Mouse (Mus musculus) myocyte (in vitro differentiated cells): ENCODE data around the gene Rnf216. TPM values are rescaled to one million over a fixed set of nuclear protein-coding genes. Genes with fewer than 3 reads are reported as not detected.

Experiments
- H3K27me3 ChIP-seq: one replicate; pipeline ENCODE4 v1.6.1; 2011; ENCODE audit not compliant: control insufficient read depth, insufficient read depth, insufficient read length
- H3K36me3 ChIP-seq: one replicate; pipeline ENCODE4 v1.6.1; 2011; ENCODE audit not compliant: control insufficient read depth, insufficient read depth
- H3K4me2 ChIP-seq: one replicate; pipeline ENCODE4 v1.6.1; 2011; ENCODE audit warnings: low read depth, control low read depth
- H3K4me3 ChIP-seq: one replicate; pipeline ENCODE4 v1.5.1; 2011; ENCODE audit warnings: mild to moderate bottlenecking, control low read depth, moderate library complexity
- H3K79me2 ChIP-seq: one replicate; pipeline ENCODE4 v1.6.1; 2011; ENCODE audit not compliant: control insufficient read depth, insufficient read depth
- H3ac ChIP-seq: one replicate; pipeline ENCODE4 v1.6.1; 2011; ENCODE audit not compliant: control insufficient read depth, insufficient read length
- CEBPB ChIP-seq: IDR thresholded peaks from 2 replicates; pipeline ENCODE4 v1.6.1; 2011; ENCODE audit warnings: mild to moderate bottlenecking, moderate library complexity; ENCODE audit not compliant: poor library complexity, insufficient read depth, severe bottlenecking
- E2F4 ChIP-seq: IDR thresholded peaks from one replicate; pipeline ENCODE4 v1.6.1; 2011; ENCODE audit warnings: mild to moderate bottlenecking, control low read depth, moderate library complexity; ENCODE audit not compliant: insufficient read depth
- MAX ChIP-seq: IDR thresholded peaks from one replicate; pipeline ENCODE4 v1.6.1; 2011; ENCODE audit warnings: low read depth, mild to moderate bottlenecking, control low read depth
- MYOD1 ChIP-seq, 3 experiments: IDR thresholded peaks; one replicate each; pipeline ENCODE4 v1.6.1; 2011; ENCODE audit warnings: control low read depth in 2 of 3, low read depth in 2 of 3, mild to moderate bottlenecking in 2 of 3, moderate library complexity in 1 of 3; ENCODE audit not compliant: insufficient read length in 2 of 3, control insufficient read depth in 1 of 3
- MYOG ChIP-seq, 3 experiments: IDR thresholded peaks; one replicate each; pipeline ENCODE4 v1.6.1; 2011; ENCODE audit warnings: control low read depth in 2 of 3, low read depth in 2 of 3, mild to moderate bottlenecking in 2 of 3; ENCODE audit not compliant: insufficient read length in 2 of 3, control insufficient read depth in 1 of 3, insufficient read depth in 1 of 3
- POLR2A ChIP-seq: IDR thresholded peaks from one replicate; pipeline ENCODE4 v1.6.1; 2011; ENCODE audit warnings: low read depth, mild to moderate bottlenecking, control low read depth, moderate library complexity; ENCODE audit not compliant: insufficient read length
- POLR2AphosphoS2 ChIP-seq: IDR thresholded peaks from one replicate; pipeline ENCODE4 v1.6.1; 2011; ENCODE audit warnings: low read depth, control low read depth; ENCODE audit not compliant: insufficient read length
- REST ChIP-seq: IDR thresholded peaks from one replicate; pipeline ENCODE4 v1.6.1; 2011; ENCODE audit warnings: mild to moderate bottlenecking, control low read depth, moderate library complexity; ENCODE audit not compliant: insufficient read depth, insufficient read length
- SRF ChIP-seq: IDR thresholded peaks from one replicate; pipeline ENCODE4 v1.6.1; 2011; ENCODE audit warnings: low read depth; ENCODE audit not compliant: control insufficient read depth, insufficient read length
- TCF12 ChIP-seq: IDR thresholded peaks from one replicate; pipeline ENCODE4 v1.6.1; 2011; ENCODE audit warnings: mild to moderate bottlenecking, control low read depth; ENCODE audit not compliant: poor library complexity, insufficient read depth, severe bottlenecking
- TCF3 ChIP-seq: IDR thresholded peaks from one replicate; pipeline ENCODE4 v1.6.1; 2011; ENCODE audit warnings: low read depth, control low read depth; ENCODE audit not compliant: insufficient read length
- USF1 ChIP-seq: IDR thresholded peaks from one replicate; pipeline ENCODE4 v1.6.1; 2011; ENCODE audit warnings: low read depth, mild to moderate bottlenecking, control low read depth, moderate library complexity
- polyA plus RNA-seq: library from polyadenylated mRNA; unstranded; fragments of >200 nt; fragmentation: generic; extraction: Trizol; gene quantifications from one replicate; pipeline ENCODE4 v1.2.1, GENCODE M21; 2012; ENCODE audit warnings: missing spikeins

Gene Rnf216
- polyA plus RNA-seq, 1 experiment = 15.9 TPM

GRCm38 (mm10) chr5:143103231-143103630 lies 9.6 kb downstream of the Rnf216 start:
- Histone ChIP-seq H3K36me3 (no peaks in the 10 kb centered on the region), H3K79me2 (peaks cover 84% of the 10 kb centered on the region), H3K27me3 (no peaks in the 10 kb centered on the region), H3K4me3 (no peak overlapping the region), H3ac (no peak overlapping the region), H3K4me2 (no peak overlapping the region)
- TF ChIP-seq CEBPB (no peak), TCF12 (no peak), TCF3 (no peak), E2F4 (no peak), MYOD1 (IDR thresholded peaks at IDR 0.05; ENCODE audit: control insufficient read depth in 1 of 3, insufficient read length in 2 of 3, low read depth in 2 of 3) (no peak), USF1 (no peak)

GRCm38 (mm10) chr5:143101626-143102025 lies 11.2 kb downstream of the Rnf216 start:
- H3K4me2 ChIP-seq = no peak overlapping the region
- TF ChIP-seq POLR2A (no peak), MYOG (IDR thresholded peaks at IDR 0.05; ENCODE audit: control insufficient read depth in 1 of 3, insufficient read depth in 1 of 3, insufficient read length in 2 of 3, low read depth in 2 of 3) (no peak), TCF12 (no peak), CEBPB (no peak), USF1 (no peak), MAX (no peak), TCF3 (no peak), REST (no peak), SRF (no peak), POLR2AphosphoS2 (no peak), E2F4 (no peak)
- no peaks in the 10 kb centered on the region for H3K36me3 ChIP-seq
- H3K79me2 ChIP-seq = peaks cover 69% of the 10 kb centered on the region
- no peak overlapping the region for H3K4me3 ChIP-seq
- no peaks in the 10 kb centered on the region for H3K27me3 ChIP-seq
- no peak overlapping the region for H3ac ChIP-seq

- TF ChIP-seq REST (no peak), CEBPB (no peak), E2F4 (no peak), POLR2A (no peak), MYOD1 (IDR thresholded peaks at IDR 0.05; ENCODE audit: control insufficient read depth in 1 of 3, insufficient read length in 2 of 3, low read depth in 2 of 3) (no peak), MYOG (IDR thresholded peaks at IDR 0.05; ENCODE audit: control insufficient read depth in 1 of 3, insufficient read depth in 1 of 3, insufficient read length in 2 of 3, low read depth in 2 of 3) (no peak), TCF3 (no peak), SRF (no peak), TCF12 (no peak), USF1 (no peak), POLR2AphosphoS2 (no peak), MAX (no peak)
- no peak overlapping the region for H3K4me3 ChIP-seq
- H3K36me3 ChIP-seq = peaks cover 35% of the 10 kb centered on the region
- no peaks in the 10 kb centered on the region for H3K27me3 ChIP-seq
- H3K79me2 ChIP-seq = peaks cover 11% of the 10 kb centered on the region
- no peak overlapping the region for H3K4me2 ChIP-seq
- H3ac ChIP-seq = no peak overlapping the region
These were observed 17.5 kb downstream of the Rnf216 start for GRCm38 (mm10) chr5:143095256-143095655.

GRCm38 (mm10) chr5:143092891-143093290 lies 19.9 kb downstream of the Rnf216 start:
- no peak overlapping the region for H3ac ChIP-seq
- H3K36me3 ChIP-seq = peaks cover 49% of the 10 kb centered on the region
- no peak overlapping the region for H3K4me2 ChIP-seq
- H3K4me3 ChIP-seq = no peak overlapping the region
- H3K79me2 ChIP-seq = no peaks in the 10 kb centered on the region
- H3K27me3 ChIP-seq = no peaks in the 10 kb centered on the region
- TF ChIP-seq POLR2AphosphoS2 = no peak
- TF ChIP-seq TCF3 = no peak
- TF ChIP-seq SRF = no peak
- TF ChIP-seq POLR2A = no peak
- no peak for TF ChIP-seq CEBPB
- TF ChIP-seq REST = no peak
- TF ChIP-seq MYOG (IDR thresholded peaks at IDR 0.05; ENCODE audit: control insufficient read depth in 1 of 3, insufficient read depth in 1 of 3, insufficient read length in 2 of 3, low read depth in 2 of 3) = no peak
- TF ChIP-seq MYOD1 (IDR thresholded peaks at IDR 0.05; ENCODE audit: control insufficient read depth in 1 of 3, insufficient read length in 2 of 3, low read depth in 2 of 3) = no peak
- no peak for TF ChIP-seq TCF12
- no peak for TF ChIP-seq E2F4
- TF ChIP-seq USF1 = no peak
- TF ChIP-seq MAX = no peak

GRCm38 (mm10) chr5:143084898-143085297 lies 27.9 kb downstream of the Rnf216 start:
- no peak for TF ChIP-seq REST
- TF ChIP-seq MYOG (IDR thresholded peaks at IDR 0.05; ENCODE audit: control insufficient read depth in 1 of 3, insufficient read depth in 1 of 3, insufficient read length in 2 of 3, low read depth in 2 of 3) = no peak
- no peak for TF ChIP-seq POLR2AphosphoS2
- no peak for TF ChIP-seq E2F4
- no peak for TF ChIP-seq USF1
- no peak for TF ChIP-seq MAX
- TF ChIP-seq SRF = no peak
- no peak for TF ChIP-seq MYOD1 (IDR thresholded peaks at IDR 0.05; ENCODE audit: control insufficient read depth in 1 of 3, insufficient read length in 2 of 3, low read depth in 2 of 3)
- no peak for TF ChIP-seq POLR2A
- no peak for TF ChIP-seq CEBPB
- TF ChIP-seq TCF12 = no peak
- TF ChIP-seq TCF3 = no peak
- Histone ChIP-seq H3K36me3 (peaks cover 45% of the 10 kb centered on the region), H3K27me3 (no peaks in the 10 kb centered on the region), H3ac (no peak overlapping the region), H3K79me2 (no peaks in the 10 kb centered on the region), H3K4me2 (no peak overlapping the region), H3K4me3 (no peak overlapping the region)
